Mouse (Mus musculus) erythroblast, adult 5-6 weeks (primary cell): Measurements from ENCODE around the gene Ly6g6d. TPM values are rescaled to one million over a fixed set of nuclear protein-coding genes. Genes with fewer than 3 reads are reported as not detected.

Source experiments
- ATAC-seq: replicated peaks from 2 replicates; pipeline ENCODE4 v1.8.0; 2016; ENCODE audit warnings: moderate number of reproducible peaks, mild to moderate bottlenecking, moderate TSS enrichment, inconsistent platforms; ENCODE audit not compliant: poor library complexity, low FRiP score, severe bottlenecking
- total RNA-seq, 2 experiments: library from RNA; stranded (forward) in 1 of 2; stranded (reverse) in 1 of 2; fragments of 150-400 nt in 1 of 2; fragments of 200-764, 138-1000 nt in 1 of 2; gene quantifications; 2 replicates each; pipeline versions ENCODE4 v1.2.3 to v1.2.4; 2015 to 2017; ENCODE audit warnings: low replicate concordance in 2 of 2

Gene Ly6g6d
- total RNA-seq, 2 experiments from 2014 or later: not detected

- no peak for ATAC-seq
Measured at GRCm38 (mm10) chr17:35101161-35101560, 23.3 kb upstream of the Ly6g6d start.

GRCm38 (mm10) chr17:35100196-35100765 is 22.4 kb upstream of the Ly6g6d start:
- ATAC-seq: no peak

- ATAC-seq: no peak
Measured at GRCm38 (mm10) chr17:35097164-35097655, 19.3 kb upstream of the Ly6g6d start.

- ATAC-seq: no peak
Measured at GRCm38 (mm10) chr17:35096597-35096996, 18.7 kb upstream of the Ly6g6d start.

GRCm38 (mm10) chr17:35094475-35095365 is 16.9 kb upstream of the Ly6g6d start:
- ATAC-seq: no peak

- no peak for ATAC-seq
Measured at GRCm38 (mm10) chr17:35092403-35093198, 14.7 kb upstream of the Ly6g6d start.

GRCm38 (mm10) chr17:35090166-35090932 is 12.5 kb upstream of the Ly6g6d start:
- ATAC-seq: peak; percentile 80

GRCm38 (mm10) chr17:35088825-35089644 is 11.2 kb upstream of the Ly6g6d start, which contains the start of gene Abhd16a:
Abhd16a (plus strand) TSS chr17:35089263.
- peak; percentile 90 for ATAC-seq

- no peak for ATAC-seq
Measured at GRCm38 (mm10) chr17:35088151-35088550, 10.3 kb upstream of the Ly6g6d start.

GRCm38 (mm10) chr17:35085208-35085865 is 7.5 kb upstream of the Ly6g6d start, which contains the start of gene Ly6g6f:
Ly6g6f (minus strand) TSS chr17:35085610.
- ATAC-seq: no peak

GRCm38 (mm10) chr17:35083929-35084497 is 6.1 kb upstream of the Ly6g6d start:
- no peak for ATAC-seq

- ATAC-seq: no peak
Measured at GRCm38 (mm10) chr17:35082841-35083576, 5.1 kb upstream of the Ly6g6d start.

- ATAC-seq: no peak
Measured at GRCm38 (mm10) chr17:35080710-35081109, 2.8 kb upstream of the Ly6g6d start.

GRCm38 (mm10) chr17:35080248-35080647 is 2.4 kb upstream of the Ly6g6d start:
- peak; percentile 58 for ATAC-seq

- ATAC-seq: peak; percentile 82
Measured at GRCm38 (mm10) chr17:35079778-35080177, 1.9 kb upstream of the Ly6g6d start.

GRCm38 (mm10) chr17:35077285-35077684 is 580 bp downstream of the Ly6g6d start:
- no peak for ATAC-seq
